Mouse (Mus musculus) lung, adult 18-20 months (tissue): ENCODE results near the gene Arpc2.

Experiments used
- DNase-seq, 2 experiments: peaks; one replicate each; pipeline ENCODE4 v3.0.0; 2022; ENCODE audit warnings: mixed read lengths in 2 of 2

Arpc2 gene

DNA sequence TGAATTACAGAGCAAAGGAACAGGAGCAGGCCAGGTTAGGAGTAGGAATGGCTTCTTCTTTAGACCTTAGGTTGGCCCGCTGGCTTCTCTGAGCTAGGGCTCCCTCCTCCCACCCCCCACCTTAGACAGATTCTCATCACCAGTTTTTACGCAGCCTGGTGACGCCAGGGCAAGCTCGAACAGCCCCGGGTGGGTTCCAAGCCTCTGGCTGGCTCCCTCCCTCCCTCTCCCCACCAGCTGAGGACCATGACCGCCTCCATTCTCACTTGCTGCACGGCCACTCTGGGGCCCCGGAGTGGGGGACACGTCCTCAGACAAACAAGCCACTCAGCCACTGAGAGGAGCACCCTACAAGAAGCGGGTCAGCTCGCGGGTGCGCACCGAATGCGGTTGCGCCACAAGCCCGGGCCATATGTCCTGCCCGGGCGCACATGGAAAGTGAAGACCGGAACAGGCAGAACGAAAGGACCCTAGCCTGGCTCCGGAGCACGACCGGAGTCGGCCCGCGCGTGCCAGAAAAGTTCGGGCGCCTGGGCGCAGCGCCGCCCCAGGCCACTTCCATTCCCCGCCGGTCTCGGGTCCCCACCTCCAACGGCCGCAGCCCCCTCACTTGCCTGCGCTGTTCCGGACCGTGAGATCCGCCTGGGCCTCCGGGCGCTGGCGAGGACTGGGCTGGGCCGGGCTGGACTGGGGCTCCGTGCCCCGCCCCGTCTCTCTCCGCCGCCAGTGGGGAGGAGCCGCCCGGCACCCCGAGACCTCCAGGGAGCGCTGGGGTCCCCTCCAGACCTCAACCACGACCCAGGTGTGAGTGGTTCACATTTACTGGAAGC lies 67.8 kb downstream of the Arpc2 start:
- DNase-seq = peak; percentile 87 to 88

DNA sequence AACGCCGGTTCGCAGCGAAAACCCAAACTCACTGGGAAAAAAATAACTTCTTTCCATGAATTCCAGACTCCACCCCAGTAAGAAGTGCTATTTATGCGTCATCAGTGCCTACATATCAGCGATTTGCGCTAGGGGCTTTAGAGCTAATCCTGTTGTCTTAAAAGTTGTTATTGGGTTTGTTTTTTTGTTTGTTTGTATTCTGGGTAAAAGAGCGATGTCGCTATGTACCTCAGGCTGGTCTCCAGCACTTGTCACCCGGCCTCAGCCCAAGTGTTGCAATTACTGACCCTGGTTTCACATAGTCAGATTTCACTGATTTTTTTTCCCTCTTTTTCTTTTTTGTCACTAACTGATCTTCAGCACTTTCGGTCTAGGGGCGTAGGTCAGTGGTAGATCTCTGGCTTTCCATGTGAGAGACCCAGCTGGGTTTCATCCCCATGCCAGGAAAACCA lies 68.5 kb downstream of the Arpc2 start:
- DNase-seq = peak in 1 of 2 experiments; percentile 54

DNA sequence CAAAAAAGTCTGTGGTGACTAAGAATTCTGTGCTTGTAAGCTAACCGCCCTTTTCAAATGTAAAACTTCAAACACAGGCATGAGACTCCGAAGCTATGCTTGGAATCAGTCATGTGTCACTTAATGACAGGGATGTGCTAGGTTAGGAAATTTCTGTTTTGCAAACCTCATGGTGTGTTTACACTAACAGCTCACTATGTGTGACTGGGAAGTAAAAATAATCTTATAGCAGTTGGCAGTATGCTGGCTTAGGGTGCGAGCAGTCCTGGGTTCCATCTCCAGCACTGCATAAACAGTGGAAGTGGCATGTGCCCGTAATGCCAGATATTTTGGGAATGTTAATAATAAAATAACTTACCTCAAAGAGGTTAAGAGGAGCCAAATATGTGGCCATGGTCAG lies 69.1 kb downstream of the Arpc2 start:
- DNase-seq = no peak

DNA sequence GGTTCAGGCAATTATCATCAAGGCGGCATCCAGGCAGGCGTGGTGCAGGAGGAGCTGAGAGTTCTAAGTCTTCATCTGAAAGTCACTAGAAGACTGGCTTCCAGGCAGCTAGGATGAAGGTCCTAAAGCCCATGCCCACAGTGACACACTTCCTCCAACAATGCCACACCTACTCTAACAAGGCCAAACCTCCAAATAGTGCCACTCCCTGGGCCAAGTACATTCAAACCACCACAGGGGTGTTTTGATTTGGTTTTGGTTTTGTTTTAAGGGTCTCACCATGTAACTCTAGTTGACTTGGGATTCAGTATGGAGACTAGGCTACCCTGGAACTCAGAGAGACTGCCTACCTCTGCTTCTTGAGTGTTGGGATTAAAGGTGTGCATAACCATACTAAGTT lies 69.6 kb downstream of the Arpc2 start, which contains the start of gene Tmbim1:
Tmbim1 (minus strand) TSS at position 101 of the 400 bp plus-strand sequence.
- no peak for DNase-seq

DNA sequence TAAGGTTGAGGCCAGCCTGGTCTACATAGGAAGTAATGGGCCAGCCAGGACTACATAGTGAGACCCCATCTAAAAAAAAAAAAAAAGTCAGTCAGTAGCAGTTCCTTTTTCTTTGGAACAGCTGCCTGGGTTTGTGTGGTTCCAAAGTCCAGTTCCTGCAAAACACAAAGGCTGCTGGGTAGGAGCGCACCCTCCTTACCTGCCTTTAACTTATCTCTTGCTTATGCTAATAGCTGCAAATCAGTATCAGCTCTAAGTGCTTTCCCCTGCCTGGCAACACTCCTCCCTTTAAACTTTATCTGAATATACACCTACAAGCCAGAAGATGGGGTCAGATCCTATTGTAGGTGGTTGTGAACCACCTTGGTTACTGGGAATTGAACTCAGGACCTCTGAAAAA lies 71.3 kb downstream of the Arpc2 start:
- no peak for DNase-seq

DNA sequence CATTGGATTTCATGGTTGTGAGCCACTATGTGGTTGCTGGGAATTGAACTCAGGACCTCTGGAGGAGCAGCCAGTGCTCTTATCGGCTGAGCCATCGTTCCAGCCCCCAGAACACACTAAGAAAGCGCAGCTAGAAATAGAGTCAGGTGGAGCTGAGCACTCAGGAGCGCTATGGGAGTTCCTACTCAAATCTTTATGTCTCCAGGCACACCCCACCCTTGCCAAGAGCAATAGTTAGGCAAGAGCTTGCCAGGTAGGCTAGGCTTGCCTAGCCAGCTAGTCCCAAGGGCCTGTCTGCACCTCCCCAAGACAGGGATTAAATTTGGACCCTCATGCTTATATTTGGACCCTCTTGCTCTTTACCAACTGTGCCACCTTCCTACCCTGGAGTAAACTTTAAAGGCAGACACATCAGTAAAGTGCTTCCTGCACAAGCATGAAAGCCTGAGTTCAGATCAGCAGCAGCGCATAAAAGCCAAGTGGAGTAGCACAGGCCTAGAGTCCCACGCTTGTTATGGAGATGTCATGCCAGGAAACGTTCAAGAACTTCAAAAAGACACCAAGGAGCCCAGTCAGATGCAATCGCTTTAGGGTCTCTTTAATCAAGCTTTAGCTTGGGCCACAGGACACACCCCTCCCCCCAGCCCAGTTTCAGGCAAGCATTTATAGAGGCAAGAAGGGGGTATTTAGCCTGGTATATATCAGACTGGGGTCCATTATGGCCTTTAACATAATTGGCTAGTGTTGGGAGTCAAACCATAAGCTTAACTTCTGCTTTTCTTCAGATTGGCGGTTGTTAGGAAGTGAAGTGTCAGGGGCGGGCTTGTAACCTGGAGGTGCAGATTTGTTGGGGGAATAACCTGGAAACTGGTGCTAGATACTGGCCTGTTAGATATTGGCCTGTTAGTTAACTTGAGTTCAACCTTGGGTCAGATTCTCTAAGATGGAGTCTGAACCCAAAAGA lies 72.4 kb downstream of the Arpc2 start:
- no peak for DNase-seq

DNA sequence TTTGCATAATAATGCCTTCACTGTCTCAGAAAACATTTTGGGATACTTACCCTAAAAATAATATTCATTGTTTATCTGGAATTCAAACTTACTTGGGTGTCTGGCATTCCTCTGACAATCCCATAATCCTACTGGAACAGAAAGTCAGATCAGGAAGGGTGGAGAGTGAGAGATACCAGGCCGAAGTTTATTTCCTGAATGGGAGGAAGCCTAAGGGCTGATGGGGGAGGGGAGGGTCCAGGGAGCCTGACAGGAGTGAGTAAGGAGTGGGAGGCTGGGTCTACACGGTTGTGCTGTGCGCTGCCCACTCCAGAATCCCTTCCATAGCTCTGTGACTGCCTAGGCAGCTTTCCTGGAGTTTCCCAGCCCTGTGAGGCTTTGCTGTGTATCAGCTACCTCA lies 73.9 kb downstream of the Arpc2 start:
- peak in 1 of 2 experiments; percentile 56 for DNase-seq

DNA sequence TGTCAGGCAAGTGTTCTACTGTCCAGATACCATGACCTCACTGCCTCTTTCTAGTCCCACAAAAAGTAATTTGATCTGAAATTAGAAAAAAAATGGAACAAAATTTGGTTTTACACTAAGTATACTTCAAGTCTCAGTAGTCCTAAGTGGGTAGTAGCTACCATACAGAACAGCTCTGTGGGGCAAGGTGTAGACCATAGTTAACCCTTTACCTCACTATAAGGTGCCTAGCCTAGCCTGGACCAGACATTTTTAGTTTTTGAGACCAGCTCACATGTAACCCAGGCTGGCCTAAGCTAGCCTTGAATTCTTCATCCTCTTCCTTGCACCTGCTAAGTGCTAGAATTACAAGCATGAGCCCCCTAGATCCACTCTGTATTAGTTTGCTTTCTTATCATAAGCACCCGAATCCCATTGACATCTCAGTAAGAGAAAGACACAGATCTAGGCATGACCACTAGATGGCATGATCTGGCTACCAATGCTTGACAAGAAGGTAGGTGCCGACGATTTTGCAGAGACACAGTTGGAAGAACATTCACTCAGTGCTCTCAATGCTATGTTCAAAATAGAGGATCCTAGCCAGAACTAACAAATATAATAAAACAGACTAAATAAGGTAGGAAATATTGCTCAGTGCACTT lies 77.3 kb downstream of the Arpc2 start:
- peak; percentile 51 to 83 for DNase-seq

DNA sequence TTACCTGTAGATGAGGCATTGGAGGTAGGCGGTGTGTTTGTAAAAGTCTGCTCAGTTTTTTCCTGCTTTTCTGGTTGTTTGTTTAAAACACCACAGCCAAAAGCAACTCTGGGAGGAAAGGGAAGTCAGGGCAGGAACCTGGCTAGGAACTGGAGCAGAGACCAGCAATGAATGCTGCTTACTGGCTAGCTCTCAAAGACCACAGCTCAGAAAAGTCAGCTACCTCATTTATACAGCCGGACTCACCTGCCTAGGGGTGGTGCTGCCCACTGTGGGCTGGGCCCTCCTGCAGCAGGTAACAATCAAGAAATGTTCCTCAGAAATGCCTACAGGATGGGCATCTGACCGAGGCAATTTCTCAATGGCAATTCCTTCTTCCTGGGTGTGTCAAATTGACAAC lies 78.9 kb downstream of the Arpc2 start:
- no peak for DNase-seq

DNA sequence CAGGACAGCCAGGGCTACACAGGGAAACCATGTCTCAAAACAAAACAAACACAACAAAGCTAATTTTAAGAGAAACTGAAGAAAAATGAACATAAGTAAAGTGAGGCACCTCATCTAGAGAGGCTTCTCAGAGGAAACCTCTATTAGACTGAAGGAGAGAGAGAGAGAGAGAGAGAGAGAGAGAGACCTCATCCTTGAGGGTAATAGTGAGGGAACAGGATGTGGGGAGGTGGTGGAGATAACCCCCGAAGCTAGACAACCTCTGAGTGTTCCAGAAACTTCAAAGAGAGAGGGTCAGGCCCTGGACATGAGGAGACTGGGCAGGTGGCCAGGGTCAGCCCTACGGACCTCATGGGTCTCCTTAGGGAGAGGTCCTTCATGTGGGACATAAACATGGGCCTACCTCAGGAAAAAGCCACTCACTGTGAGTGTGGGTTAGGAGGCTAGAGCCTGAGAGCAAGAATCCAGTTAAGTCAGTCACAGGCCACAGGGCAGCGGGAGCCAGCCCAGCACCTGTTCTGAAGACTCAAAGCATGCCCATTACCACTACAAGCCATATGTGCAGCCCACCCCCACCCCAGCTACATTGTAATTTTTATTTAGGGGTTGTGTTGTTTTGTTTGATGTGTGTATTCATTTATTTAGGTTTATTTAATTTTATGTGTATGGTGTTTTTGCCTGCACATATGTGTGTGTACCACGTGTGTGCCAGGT lies 80.4 kb downstream of the Arpc2 start:
- no peak for DNase-seq
